Mouse (Mus musculus) urinary bladder, postnatal 25 days (tissue): Measurements from ENCODE around the gene Arap2.

Experiments used
- DNase-seq: peaks from one replicate; pipeline ENCODE4 v3.0.0; 2022; ENCODE audit warnings: low spot score

Gene Arap2

DNA sequence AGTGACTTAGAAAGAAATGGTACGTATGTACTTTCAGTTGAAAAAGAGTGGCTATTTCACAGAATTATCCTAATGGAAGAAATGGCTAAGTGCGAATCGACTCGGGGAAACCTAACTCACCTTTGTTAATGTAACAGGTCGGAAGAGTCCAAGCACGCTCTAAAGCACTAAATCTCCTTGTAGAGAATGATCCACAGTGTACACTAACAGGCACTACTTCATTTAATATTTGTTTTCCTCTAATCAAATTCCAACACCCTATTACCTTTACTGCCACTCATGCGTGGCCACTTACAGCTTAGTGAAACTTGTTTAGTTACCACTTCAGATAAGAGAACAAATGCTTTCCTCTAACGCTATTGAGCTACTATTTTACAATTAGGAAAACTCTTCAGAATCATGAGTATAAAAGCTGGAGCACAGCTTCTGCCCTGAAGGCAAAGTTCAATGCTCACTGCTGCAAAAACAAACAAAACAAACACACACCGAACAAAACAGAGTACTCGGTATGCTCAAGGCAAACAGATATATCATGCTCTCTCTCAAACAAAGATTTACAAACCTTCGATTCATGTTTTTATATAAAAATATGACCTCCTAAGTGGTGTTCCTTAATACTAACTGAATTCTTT, 143.0 kb downstream of the Arap2 start:
- no peak for DNase-seq

DNA sequence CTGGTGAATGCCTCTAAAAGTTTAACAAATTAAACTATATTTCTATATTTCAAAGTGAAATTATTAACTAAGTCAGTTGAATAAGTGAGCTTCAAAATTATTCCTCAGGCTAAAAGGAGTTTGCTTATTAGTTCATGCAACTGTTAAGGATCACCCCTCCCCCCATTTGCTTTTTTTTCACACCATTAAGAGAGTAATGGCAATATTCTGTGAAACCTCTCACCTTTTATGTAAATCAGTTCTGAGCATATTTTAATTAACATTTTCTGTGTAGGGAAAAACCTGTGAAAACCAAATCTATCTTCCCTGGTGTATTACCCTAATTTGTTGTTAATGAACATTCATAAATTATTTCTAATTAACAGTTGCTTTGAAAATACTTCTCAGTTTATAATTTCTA, 147.7 kb downstream of the Arap2 start:
- no peak for DNase-seq

DNA sequence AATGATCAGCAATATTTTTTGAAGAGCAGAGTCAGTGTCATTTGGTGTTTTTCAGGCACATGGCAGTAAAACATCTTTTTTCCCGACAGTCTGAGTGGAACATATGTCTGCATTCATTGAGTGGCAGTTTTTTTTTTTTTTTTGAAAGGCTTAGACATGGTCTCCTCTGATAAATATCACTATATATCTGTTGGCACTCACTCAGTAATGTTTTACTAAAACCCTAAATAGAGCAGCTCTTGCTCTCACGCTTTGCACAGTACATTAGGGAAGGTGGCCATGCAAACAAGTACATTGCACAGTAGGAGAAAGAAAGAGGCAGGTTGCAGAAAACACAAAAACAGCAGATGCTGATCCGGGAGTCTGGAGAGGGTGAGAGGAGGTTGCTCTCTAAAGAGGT, 154.0 kb downstream of the Arap2 start:
- no peak for DNase-seq

DNA sequence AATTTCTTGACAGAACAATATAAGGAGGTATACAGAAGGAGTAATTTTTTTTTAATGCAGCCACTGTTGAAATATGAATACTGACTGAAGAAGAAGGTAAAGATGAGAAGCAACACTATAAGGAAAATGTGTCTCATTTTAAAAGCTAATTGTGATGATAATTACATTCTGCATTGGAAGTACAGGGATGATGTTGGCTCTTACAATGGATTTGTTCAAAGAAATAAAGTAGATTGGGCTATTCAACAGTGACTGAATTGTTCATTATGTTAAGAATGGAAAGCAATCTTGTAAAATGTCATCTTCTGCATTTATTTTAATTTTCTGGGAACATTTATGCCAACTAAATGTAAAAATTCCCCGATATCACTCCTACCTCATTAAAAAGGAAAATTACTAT, 178.6 kb downstream of the Arap2 start:
- no peak for DNase-seq

DNA sequence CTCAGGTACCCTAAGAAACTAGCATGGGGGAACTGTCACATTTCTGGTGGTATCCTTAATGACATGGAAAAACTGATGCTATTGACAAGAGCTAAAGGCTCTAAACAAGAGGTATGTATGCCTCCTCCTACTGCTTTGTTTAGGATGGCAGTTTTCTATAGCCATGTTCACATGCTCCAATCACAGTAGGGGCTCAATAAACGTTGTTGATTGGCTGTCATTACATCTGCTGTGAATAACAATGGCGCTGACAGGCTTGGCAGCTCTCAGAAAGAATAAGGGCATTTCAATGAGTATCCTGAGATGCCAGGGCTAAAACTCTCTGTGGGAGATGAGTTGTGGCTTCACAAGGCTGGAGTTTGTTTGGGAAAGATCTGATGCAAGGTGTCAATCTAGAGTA, 183.3 kb downstream of the Arap2 start:
- no peak for DNase-seq

DNA sequence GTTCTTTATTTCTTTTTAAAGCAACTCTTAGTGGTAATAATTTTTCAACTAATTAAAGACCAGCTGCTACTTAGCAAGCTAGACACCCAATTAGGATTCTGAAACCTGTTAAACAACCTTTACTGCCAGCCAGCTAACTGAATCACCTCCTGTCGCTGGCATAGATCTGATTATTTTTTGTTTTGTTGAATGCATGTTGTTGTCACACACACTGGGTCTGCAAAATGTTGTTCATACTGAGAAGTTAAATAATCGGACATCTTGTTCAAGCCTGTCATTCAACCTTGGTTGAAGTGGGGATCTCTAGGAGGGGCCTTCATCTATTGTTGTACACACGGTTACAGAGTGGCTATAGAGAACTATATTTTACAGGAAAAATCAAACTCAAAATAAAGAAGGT, 184.3 kb downstream of the Arap2 start:
- no peak for DNase-seq

DNA sequence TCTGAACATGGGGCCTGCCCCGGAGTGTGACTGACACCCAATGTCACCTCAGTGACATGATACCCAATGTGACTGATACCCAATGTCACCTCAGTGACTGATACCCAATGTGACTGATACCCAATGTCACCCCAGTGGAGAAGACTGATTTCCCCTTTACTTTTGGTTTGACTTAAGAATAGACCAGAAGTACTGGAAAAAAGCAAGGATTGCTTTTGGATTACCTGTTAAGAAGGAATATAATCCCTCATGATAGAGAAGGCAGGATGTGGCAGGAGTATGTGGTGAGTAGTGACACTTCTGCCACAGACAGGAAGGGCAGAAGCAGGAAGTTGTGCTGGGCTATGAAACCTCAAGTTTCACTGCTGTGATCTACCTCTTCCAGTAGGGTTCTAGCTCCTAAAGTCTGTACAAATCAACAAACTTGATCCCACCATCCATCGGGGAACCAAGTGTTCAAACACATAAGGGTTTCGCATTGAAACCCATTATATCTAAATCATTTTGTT, 191.6 kb downstream of the Arap2 start:
- no peak for DNase-seq
